Mouse (Mus musculus): ENCODE data around the gene Slc44a5.

- TF ChIP-seq CTCF (conservative IDR thresholded peaks at IDR 0.05; ENCODE audit: low read length) = no peak
- no peak for TF ChIP-seq NANOG (IDR thresholded peaks at IDR 0.05; ENCODE audit: borderline replicate concordance, low read length)
- TF ChIP-seq POU5F1 (IDR thresholded peaks at IDR 0.05; ENCODE audit: borderline replicate concordance, low read length) = no peak
These were observed 26.0 kb upstream of the Slc44a5 start for GRCm38 (mm10) chr3:153947271-153947670.

All from E14TG2a.4 (cell line).